Mouse (Mus musculus) cerebellum, postnatal 36 days (tissue): ENCODE measurements around the gene Dhx58.
"Not testable (repeated sequence)": the region's sequence is repeated elsewhere in the genome, so short reads cannot be mapped to it uniquely, and the experiment has no call there.

Experiments
- DNase-seq, 2 experiments: peaks; one replicate each; pipeline ENCODE4 v3.0.0; 2021 to 2022; ENCODE audit warnings: mixed read lengths in 2 of 2

Dhx58 gene

DNA sequence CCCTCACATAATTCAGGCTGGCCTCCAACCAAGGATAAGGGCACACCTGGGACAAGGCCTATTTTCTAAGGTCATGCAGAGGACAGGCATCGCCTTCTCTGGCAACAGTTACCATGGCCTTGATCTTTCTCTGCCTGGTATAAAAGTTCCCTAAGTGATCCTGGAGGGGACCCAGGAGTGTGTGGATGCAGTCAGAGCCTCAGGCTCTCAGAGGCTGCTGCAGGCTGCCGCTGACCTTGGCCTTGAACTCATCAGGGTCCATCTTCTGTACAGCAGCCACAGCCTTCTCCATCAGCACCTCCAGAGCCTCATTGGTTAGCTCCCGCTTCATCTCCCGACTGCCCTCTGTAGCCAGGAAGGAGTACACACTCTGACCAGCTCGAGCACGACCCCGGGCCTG is 6.2 kb downstream of the Dhx58 start:
- DNase-seq: no peak

GRCm38 (mm10) chr11:100694926-100695325 is 9.1 kb downstream of the Dhx58 start:
- DNase-seq: peak; percentile 80 to 81

- DNase-seq: no peak
Measured at GRCm38 (mm10) chr11:100693154-100693553, 10.9 kb downstream of the Dhx58 start.

- no peak for DNase-seq
Measured at GRCm38 (mm10) chr11:100692164-100692616, 11.9 kb downstream of the Dhx58 start, which contains the start of gene Zfp385c. Zfp385c (minus strand) TSS chr11:100692455.

GRCm38 (mm10) chr11:100690389-100690788 is 13.7 kb downstream of the Dhx58 start:
- no peak for DNase-seq

DNA sequence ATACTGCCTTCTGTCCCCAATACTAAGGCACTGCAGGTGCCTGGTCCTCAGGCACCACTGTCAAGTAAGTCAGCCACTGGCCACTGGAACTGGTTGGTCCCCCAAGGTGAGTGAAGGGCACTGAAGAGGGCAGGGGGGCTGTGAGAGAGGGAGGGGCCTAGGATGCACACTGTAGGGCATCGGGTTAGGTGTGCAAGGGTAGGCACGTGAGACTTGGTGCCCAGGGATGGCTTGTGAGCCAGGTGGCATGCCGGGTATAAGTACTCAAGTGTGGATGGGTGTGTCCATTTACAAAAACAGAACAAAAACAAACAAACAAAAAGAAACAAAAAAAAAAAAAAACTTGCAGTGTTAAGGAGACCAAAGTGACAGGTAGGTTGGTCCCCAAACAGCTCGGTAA is 15.6 kb downstream of the Dhx58 start:
- DNase-seq: no peak

- DNase-seq: no peak
Measured at GRCm38 (mm10) chr11:100687265-100687664, 16.8 kb downstream of the Dhx58 start.

DNA sequence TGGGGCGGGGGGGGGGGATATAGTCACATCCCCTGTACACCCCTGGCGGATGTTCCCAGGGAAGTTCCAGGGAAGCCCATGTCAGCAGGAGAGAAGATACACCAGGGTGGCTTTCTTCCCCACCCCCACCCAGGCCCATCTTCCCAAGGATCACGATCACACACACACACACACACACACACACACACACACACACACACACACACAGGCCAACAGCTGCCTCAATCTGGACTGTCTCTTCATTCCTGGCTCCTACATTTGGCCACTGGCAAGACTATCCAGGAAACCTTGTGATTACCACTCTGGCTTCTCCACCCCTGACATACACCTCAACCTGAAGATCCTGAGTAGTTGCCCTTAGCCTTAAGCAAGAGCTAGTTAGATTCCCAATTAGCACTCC is 18.7 kb downstream of the Dhx58 start:
- no peak for DNase-seq

- no peak for DNase-seq
Measured at GRCm38 (mm10) chr11:100684084-100684483, 20.0 kb downstream of the Dhx58 start.

- DNase-seq: no peak
Measured at GRCm38 (mm10) chr11:100682526-100682925, 21.5 kb downstream of the Dhx58 start.

- DNase-seq: no peak
Measured at GRCm38 (mm10) chr11:100681826-100682225, 22.2 kb downstream of the Dhx58 start.

GRCm38 (mm10) chr11:100677810-100678209 is 26.3 kb downstream of the Dhx58 start:
- DNase-seq: no peak

- peak; percentile 14 to 30 for DNase-seq
Measured at GRCm38 (mm10) chr11:100673169-100673568, 30.9 kb downstream of the Dhx58 start.

- peak in 1 of 2 experiments; percentile 22 for DNase-seq
Measured at GRCm38 (mm10) chr11:100671956-100672355, 32.1 kb downstream of the Dhx58 start.

DNA sequence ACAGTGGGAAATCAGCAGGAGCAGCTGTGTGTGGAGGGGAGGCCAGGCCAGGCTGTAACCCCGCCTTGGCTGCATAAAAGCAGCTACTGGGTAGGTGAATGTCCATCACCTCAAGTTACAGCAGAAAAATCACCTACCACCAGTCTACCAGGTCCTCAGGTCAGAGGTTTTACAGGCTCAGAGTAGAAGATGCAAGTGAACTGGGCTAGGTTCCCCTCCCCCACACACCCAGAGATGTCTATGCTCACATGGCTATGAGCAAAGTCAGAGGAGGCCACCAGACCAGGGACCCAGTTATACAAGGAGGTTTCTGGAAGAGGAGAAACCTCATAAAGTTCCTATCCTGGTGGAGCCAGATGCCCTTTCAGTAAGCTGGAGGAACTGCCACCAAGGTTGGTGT is 33.0 kb downstream of the Dhx58 start:
- no peak for DNase-seq

DNA sequence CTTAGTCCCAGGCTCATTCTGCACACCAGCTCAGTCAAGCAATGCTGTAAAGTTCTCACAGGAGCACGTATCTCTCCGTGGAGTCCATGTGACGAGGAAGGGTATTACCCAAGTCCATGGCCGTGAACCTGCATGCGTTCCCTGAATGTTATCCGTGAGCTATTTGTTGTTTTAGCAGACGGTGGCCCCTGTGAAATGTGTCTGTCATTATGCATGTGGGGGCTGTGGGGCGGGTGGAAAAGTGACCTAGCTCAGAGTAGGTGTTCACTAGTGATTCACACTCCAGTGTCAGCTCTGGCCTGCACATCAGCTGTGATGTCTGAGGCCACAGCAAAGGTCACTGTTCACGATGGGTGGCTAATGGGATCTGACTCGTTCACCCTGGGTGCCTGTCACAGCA is 44.3 kb downstream of the Dhx58 start:
- no peak for DNase-seq

- peak; percentile 12 to 21 for DNase-seq
Measured at GRCm38 (mm10) chr11:100656458-100656857, 47.6 kb downstream of the Dhx58 start.

GRCm38 (mm10) chr11:100655589-100655988 is 48.5 kb downstream of the Dhx58 start:
- not testable (repeated sequence) for DNase-seq

GRCm38 (mm10) chr11:100651748-100652147 is 52.3 kb downstream of the Dhx58 start:
- DNase-seq: no peak

- no peak for DNase-seq
Measured at GRCm38 (mm10) chr11:100651205-100651604, 52.9 kb downstream of the Dhx58 start.

GRCm38 (mm10) chr11:100648405-100648804 is 55.7 kb downstream of the Dhx58 start:
- DNase-seq: no peak

DNA sequence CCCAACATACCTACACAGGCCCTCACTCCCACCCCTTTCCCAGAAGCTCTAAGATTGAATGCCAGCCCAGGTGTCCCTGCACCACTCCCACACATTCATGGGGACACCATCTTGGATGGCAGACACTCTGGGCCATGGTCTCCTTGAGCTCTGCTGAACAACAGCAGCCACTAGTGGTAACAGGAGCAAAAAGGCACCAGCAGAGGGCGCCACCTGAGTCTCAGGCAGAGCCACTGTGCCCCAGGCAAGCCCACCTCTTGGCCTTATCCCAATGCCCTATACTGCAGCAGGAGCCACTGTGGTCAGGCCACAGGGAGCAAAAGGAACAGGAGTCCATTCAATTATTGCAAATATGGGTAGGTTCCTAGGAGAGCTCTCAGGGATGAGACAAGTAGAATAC is 57.8 kb downstream of the Dhx58 start:
- DNase-seq: peak in 1 of 2 experiments; percentile 31
